Mouse (Mus musculus) kidney, embryonic 14.5 days (tissue): ENCODE results near the gene Daam1. TPM values are rescaled to one million over a fixed set of nuclear protein-coding genes. Genes with fewer than 3 reads are reported as not detected.

Source experiments
- ATAC-seq: fragments of 200-750 bp; cut with Nextera tagmentation; 2 replicates; pipeline ENCODE4 v1.8.0; 2017; ENCODE audit warnings: moderate number of reproducible peaks, mild to moderate bottlenecking, moderate TSS enrichment, moderate library complexity; ENCODE audit not compliant: low FRiP score, low TSS enrichment
- H3K27ac ChIP-seq: fragments of 300-500 bp; sonication (generic); 2 replicates; pipeline ENCODE4 v1.5.1; 2014; ENCODE audit warnings: low read depth, mild to moderate bottlenecking, low read length, moderate library complexity, mixed read lengths
- H3K27me3 ChIP-seq: fragments of 300-500 bp; sonication (generic); 2 replicates; pipeline ENCODE4 v1.6.1; 2014; ENCODE audit warnings: mild to moderate bottlenecking, low read length; ENCODE audit not compliant: control insufficient read depth, insufficient read depth
- H3K36me3 ChIP-seq: fragments of 300-500 bp; sonication (generic); 2 replicates; pipeline ENCODE4 v1.6.1; 2014; ENCODE audit warnings: low read length, mixed read lengths; ENCODE audit not compliant: control insufficient read depth, insufficient read depth
- H3K4me1 ChIP-seq: fragments of 300-500 bp; sonication (generic); 2 replicates; pipeline ENCODE4 v1.6.1; 2014; ENCODE audit warnings: low read length, mixed read lengths; ENCODE audit not compliant: control insufficient read depth, insufficient read depth
- H3K4me2 ChIP-seq: fragments of 300-500 bp; sonication (generic); replicated peaks from 2 replicates; pipeline ENCODE4 v1.6.1; 2014; ENCODE audit warnings: low read depth, mild to moderate bottlenecking, low read length
- H3K4me3 ChIP-seq: fragments of 300-500 bp; sonication (generic); 2 replicates; pipeline ENCODE4 v1.5.1; 2014; ENCODE audit warnings: mild to moderate bottlenecking, low read length
- H3K9ac ChIP-seq: fragments of 300-500 bp; sonication (generic); 2 replicates; pipeline ENCODE4 v1.6.1; 2014; ENCODE audit warnings: low read depth, mild to moderate bottlenecking, low read length, moderate library complexity
- H3K9me3 ChIP-seq: fragments of 300-500 bp; sonication (generic); 2 replicates; pipeline ENCODE4 v1.6.1; 2016; ENCODE audit warnings: low read length; ENCODE audit not compliant: control insufficient read depth
- WGBS: fragments of 180-500 bp; shearing (Covaris S2); extraction: QIAGEN DNeasy Blood & Tissue Kit; methylation state at CpG from one replicate; pipeline ENCODE4 v1.1.7; 2014; 5-methylcytosine and 5-hydroxymethylcytosine counted together
- polyA plus RNA-seq: library from polyadenylated mRNA; unstranded; fragments of >200 nt; fragmentation: Nextera tagmentation; extraction: Ambion mirVana; gene quantifications from 2 replicates; pipeline ENCODE4 v1.2.1, GENCODE M21; 2014

Gene Daam1
- polyA plus RNA-seq, 1 experiment from 2014 or later, result 13.0 TPM

DNA sequence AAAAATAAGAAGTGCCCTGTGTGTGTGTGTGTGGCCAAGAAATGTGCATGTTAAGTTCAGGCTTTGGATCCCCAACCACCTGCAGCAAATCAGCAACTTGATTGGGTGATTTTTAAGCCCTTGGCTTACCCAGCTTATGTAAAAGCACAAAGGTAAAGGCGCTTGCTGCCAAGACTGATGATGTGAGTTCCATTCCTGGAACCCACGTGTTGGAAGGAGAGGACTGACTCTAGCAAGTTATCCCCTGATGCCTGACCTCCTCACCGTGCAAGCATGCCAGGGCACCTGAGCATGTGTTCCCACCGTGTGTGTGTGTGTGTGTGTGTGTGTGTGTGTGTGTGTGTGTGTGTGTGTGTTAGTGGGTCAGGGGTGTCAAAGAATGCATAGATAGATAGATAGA, 166.5 kb downstream of the Daam1 start:
- no peaks in the 10 kb centered on the region for H3K4me1 ChIP-seq
- no peak overlapping the region for H3K4me3 ChIP-seq
- no peaks in the 10 kb centered on the region for H3K9me3 ChIP-seq
- H3K4me2 ChIP-seq, result no peak overlapping the region
- peaks cover 5% of the 10 kb centered on the region for H3K36me3 ChIP-seq
- H3K27ac ChIP-seq, result no peak overlapping the region
- WGBS, result 81% methylated on average over 4 of the region's 4 CpGs
- no peak for ATAC-seq
- no peaks in the 10 kb centered on the region for H3K27me3 ChIP-seq
- H3K9ac ChIP-seq, result no peak overlapping the region

DNA sequence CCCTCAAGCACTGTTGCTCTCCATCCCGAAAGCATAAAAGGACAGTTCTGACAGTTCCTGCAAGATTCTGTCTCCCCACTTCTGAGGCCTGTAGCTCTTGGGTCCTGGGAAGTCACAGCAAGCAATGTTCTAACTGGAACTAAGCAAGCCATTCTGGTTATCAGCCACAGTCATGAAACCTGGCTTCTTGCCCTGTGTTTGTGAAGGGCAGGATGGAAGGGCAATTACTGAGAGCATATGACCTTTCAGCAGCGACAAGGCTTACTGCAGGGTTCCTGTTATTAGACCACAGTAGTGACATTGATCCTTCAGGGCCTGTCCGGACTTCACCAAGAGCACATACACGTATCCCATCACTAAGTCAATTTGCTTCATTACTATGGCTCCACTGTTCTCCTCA, 167.8 kb downstream of the Daam1 start:
- H3K27me3 ChIP-seq, result no peaks in the 10 kb centered on the region
- 80% methylated on average over 4 of the region's 4 CpGs for WGBS

DNA sequence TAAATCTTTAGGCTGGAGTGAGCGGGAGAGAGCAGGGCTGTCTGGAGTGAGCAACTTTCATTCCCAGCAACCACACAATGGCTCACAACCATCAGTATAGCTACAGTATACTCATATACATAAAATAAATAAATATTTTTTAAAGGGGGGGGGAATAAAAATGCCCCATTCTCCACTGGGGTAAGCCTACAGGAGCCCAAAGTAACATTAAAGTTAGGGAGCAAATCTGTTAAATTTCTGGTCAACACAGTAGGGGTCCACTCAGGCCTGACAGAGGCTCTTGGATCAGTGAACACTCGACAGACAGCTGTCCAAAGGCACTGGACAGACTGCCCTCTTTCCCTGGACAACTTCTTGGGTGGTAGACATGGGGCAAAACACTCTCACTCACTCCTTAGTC, 168.8 kb downstream of the Daam1 start:
- Histone ChIP-seq H3K9me3 (no peaks in the 10 kb centered on the region), H3K36me3 (no peaks in the 10 kb centered on the region), H3K9ac (no peak overlapping the region), H3K27me3 (no peaks in the 10 kb centered on the region), H3K4me3 (no peak overlapping the region), H3K4me1 (no peaks in the 10 kb centered on the region), H3K27ac (no peak overlapping the region), H3K4me2 (no peak overlapping the region)
- WGBS, result 84% methylated on average over 2 of the region's 2 CpGs
- no peak for ATAC-seq

More for the DNA sequence above, 167.8 kb downstream of the Daam1 start:
- Histone ChIP-seq H3K36me3 (no peaks in the 10 kb centered on the region), H3K9ac (no peak overlapping the region), H3K4me2 (no peak overlapping the region), H3K9me3 (no peaks in the 10 kb centered on the region), H3K4me3 (no peak overlapping the region), H3K27ac (no peak overlapping the region), H3K4me1 (no peaks in the 10 kb centered on the region)
- no peak for ATAC-seq

DNA sequence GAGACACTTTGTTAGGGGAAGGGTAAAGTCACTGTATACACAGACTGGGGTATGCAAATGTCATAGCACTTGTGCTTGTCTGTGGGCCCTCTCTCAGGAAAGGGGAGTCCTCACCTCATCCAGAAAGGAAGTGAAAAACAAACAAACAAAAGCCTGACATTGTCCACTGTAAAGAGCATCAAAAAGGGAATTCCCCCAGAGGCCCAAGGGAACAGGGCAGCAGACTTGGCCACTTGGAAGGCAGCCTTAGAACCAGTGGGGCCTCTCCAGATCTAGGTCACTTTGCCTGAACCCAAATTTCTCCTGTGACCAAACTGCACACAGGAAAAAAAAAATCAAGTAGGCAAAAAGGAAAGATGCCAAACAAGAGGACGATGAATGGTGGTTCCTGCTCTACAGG, 170.9 kb downstream of the Daam1 start:
- Histone ChIP-seq H3K9ac (no peak overlapping the region), H3K4me1 (no peaks in the 10 kb centered on the region), H3K36me3 (no peaks in the 10 kb centered on the region), H3K27ac (no peak overlapping the region), H3K4me2 (no peak overlapping the region), H3K4me3 (no peak overlapping the region), H3K27me3 (no peaks in the 10 kb centered on the region), H3K9me3 (no peaks in the 10 kb centered on the region)
- no peak for ATAC-seq
- 90% methylated on average over 1 of the region's 1 CpGs for WGBS

DNA sequence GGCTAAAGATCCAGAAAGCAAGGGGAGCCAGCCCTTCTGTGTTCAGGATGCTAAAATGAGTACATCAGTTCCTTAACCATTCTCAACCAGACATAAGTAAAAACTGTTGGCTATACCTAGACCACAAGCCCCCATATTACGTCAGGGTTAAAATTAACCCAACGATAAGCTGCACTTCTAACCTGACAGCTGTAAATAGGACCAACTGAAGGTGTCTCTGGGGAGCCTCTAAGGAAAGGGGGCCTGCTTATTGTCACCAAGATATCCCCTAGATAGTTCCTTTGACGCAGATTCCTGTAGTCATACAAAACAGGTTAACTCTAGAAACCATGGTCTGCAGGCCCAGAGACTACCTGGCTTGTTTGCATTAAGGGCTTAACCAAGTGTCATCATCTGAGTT, 174.4 kb downstream of the Daam1 start:
- ATAC-seq, result no peak
- WGBS, result 95% methylated on average over 3 of the region's 3 CpGs
- Histone ChIP-seq H3K27ac (no peak overlapping the region), H3K4me2 (no peak overlapping the region), H3K9ac (no peak overlapping the region), H3K9me3 (no peaks in the 10 kb centered on the region), H3K4me3 (no peak overlapping the region), H3K27me3 (no peaks in the 10 kb centered on the region), H3K36me3 (no peaks in the 10 kb centered on the region), H3K4me1 (no peaks in the 10 kb centered on the region)

DNA sequence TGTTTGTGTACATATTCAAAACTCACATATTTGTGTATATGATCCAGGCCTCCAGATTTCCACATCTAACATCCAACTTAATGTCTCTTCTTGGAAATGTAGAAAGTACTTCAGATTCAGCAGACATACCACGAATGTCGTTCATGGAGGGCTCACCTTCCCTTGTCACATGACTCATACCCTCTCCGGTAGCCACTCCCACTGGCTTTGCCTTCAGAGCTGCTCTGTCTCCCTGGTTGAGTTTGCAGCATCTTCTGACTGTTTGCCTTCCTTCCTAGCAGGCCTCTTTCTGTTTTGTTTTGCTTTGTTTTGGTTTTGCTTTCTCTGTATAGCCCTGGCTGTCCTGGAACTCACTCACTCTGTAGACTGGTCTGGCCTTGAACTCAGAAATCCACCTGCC, 176.8 kb downstream of the Daam1 start:
- no peak for ATAC-seq
- WGBS, result 80% methylated on average over 3 of the region's 3 CpGs
- no peaks in the 10 kb centered on the region for H3K36me3 ChIP-seq

DNA sequence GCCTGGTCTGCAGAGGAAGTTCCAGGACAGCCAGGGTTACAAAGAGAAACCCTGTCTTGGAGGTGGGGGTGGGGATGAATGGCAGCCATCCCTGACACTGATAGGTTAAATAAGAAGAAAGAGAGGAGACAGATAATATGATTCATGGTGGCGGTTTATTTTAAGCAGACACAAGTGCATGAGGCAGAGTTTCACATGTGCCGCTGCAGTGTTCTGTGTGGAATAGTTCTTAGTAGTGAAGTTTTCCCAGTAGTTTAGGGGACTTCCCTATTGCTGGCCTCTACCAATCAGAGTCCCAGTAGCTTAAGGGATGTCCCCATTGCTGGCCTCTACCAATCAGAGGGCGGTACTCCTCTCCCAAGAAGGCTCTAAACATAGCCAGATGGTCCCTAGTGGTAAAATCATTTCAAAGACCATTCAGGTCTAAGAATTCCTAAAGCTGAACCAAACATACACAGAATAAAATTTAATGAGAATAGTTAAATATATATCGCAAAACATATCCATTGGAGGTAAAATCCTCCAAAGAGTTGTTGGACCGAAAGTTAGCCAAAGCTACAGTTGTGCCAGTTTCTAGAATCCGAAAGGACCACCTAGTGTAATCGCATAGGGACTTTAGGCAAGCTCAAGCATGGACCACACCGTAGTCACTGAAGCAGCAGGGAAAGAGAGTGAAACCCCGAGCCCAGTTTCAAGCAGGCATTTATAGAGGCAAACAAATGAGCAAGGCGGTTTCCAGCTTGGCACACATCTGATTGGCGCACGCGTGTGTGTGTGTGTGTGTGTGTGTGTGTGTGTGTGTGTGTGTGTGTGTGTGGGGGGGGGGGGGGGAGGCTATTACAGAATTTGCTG, 178.4 kb downstream of the Daam1 start:
- Histone ChIP-seq H3K9ac (no peak overlapping the region), H3K4me1 (no peaks in the 10 kb centered on the region), H3K27me3 (no peaks in the 10 kb centered on the region), H3K9me3 (no peaks in the 10 kb centered on the region), H3K36me3 (no peaks in the 10 kb centered on the region), H3K4me3 (no peak overlapping the region), H3K4me2 (no peak overlapping the region), H3K27ac (no peak overlapping the region)
- 94% methylated on average over 13 of the region's 13 CpGs for WGBS
- ATAC-seq, result no peak

More for the DNA sequence above, 176.8 kb downstream of the Daam1 start:
- Histone ChIP-seq H3K4me1 (no peaks in the 10 kb centered on the region), H3K27ac (no peak overlapping the region), H3K4me3 (no peak overlapping the region), H3K9ac (no peak overlapping the region), H3K9me3 (no peaks in the 10 kb centered on the region), H3K4me2 (no peak overlapping the region), H3K27me3 (no peaks in the 10 kb centered on the region)

DNA sequence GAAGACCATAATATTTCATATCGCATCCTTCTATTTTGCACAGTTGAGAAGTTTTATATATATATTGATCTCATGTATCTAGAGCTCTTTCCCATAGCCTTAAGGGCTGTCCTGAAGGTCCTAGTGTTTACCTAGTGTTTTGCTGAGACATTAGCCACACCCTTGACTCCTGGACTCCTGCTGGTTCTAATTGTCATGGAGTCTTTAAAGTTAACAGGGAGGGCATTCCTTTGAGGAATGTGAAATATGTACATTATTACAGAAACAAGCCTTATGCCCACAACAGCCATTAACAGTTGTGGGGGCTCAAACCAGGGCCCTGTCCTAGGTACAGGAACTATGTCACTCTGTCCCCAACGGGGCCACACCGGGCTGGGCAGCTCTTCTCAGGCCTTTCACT, 180.5 kb downstream of the Daam1 start:
- WGBS, result 93% methylated on average over 3 of the region's 3 CpGs
- no peaks in the 10 kb centered on the region for H3K9me3 ChIP-seq
- no peak overlapping the region for H3K27ac ChIP-seq
- H3K4me2 ChIP-seq, result no peak overlapping the region
- no peak overlapping the region for H3K4me3 ChIP-seq
- no peaks in the 10 kb centered on the region for H3K4me1 ChIP-seq
- ATAC-seq, result no peak
- no peak overlapping the region for H3K9ac ChIP-seq
- H3K27me3 ChIP-seq, result no peaks in the 10 kb centered on the region
- no peaks in the 10 kb centered on the region for H3K36me3 ChIP-seq

DNA sequence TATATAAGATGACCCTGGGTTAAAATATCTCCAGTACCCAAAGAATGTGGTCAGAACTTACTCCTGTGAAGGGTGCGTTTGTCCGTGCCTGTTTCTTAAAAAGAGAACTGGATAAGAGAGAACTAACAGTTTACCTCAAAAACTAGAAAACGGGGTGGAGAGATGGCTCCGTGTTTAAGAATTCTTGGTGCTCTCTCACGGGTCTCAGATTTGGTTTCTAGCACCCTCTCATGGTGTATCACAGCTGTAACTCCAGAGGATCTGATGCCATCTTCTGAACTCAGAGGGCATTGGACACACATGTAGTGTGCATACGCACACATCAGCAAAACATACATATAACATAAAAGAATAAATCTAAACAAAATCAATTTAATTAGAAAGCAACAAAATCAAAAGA, 181.2 kb downstream of the Daam1 start:
- no peak overlapping the region for H3K4me3 ChIP-seq
- no peak for ATAC-seq
- H3K36me3 ChIP-seq, result no peaks in the 10 kb centered on the region
- H3K4me1 ChIP-seq, result no peaks in the 10 kb centered on the region
- H3K27ac ChIP-seq, result no peak overlapping the region
- no peaks in the 10 kb centered on the region for H3K9me3 ChIP-seq
- H3K27me3 ChIP-seq, result no peaks in the 10 kb centered on the region
- 95% methylated on average over 6 of the region's 6 CpGs for WGBS
- no peak overlapping the region for H3K9ac ChIP-seq
- no peak overlapping the region for H3K4me2 ChIP-seq
